Mouse (Mus musculus) CH12.LX (cell line): ENCODE results near the gene F2rl1. TPM values are rescaled to one million over a fixed set of nuclear protein-coding genes. Genes with fewer than 3 reads are reported as not detected.

Experiments used
- DNase-seq: peaks from one replicate; pipeline ENCODE4 v3.0.0-alpha.2; 2013; ENCODE audit errors: extremely low read depth
- H3K27ac ChIP-seq: 2 replicates; pipeline ENCODE4 v1.5.1; 2012; ENCODE audit warnings: low read depth, mild to moderate bottlenecking, control low read depth, moderate library complexity; ENCODE audit not compliant: insufficient read depth
- H3K27me3 ChIP-seq: replicated peaks from 2 replicates; pipeline ENCODE3; 2012; ENCODE audit warnings: inconsistent platforms
- H3K36me3 ChIP-seq, 2 experiments: replicated peaks in 1 of 2; 2 replicates each; pipeline versions ENCODE3 to v1.6.1; 2012; ENCODE audit warnings: inconsistent platforms in 1 of 2, low read length in 1 of 2, mild to moderate bottlenecking in 1 of 2, mixed read lengths in 1 of 2, moderate library complexity in 1 of 2; ENCODE audit not compliant: control insufficient read depth in 1 of 2, insufficient read depth in 1 of 2
- H3K4me1 ChIP-seq, 2 experiments: 2 replicates each; pipeline ENCODE4 v1.6.1; 2012; ENCODE audit warnings: inconsistent platforms in 1 of 2, moderate library complexity in 1 of 2; ENCODE audit not compliant: insufficient read depth in 2 of 2, control insufficient read depth in 1 of 2
- H3K4me2 ChIP-seq: 2 replicates; pipeline ENCODE4 v1.6.1; 2012; ENCODE audit warnings: low read depth, mild to moderate bottlenecking, control low read depth; ENCODE audit not compliant: poor library complexity, insufficient read depth, severe bottlenecking
- H3K4me3 ChIP-seq, 3 experiments: fragments of 150-350 bp in 1 of 3; sonication (generic) in 1 of 3; replicated peaks in 1 of 3; 2 replicates each; pipeline versions ENCODE3 to v1.5.1; 2011 to 2012; ENCODE audit warnings: low read depth in 2 of 3, low read length in 2 of 3, mild to moderate bottlenecking in 2 of 3, moderate library complexity in 2 of 3, control low read depth in 1 of 3, improper control_type of control experiment in 1 of 3, inconsistent platforms in 1 of 3, mixed read lengths in 1 of 3; ENCODE audit not compliant: poor library complexity in 1 of 3
- H3K79me2 ChIP-seq: replicated peaks from 2 replicates; pipeline ENCODE4 v1.6.1; 2012; ENCODE audit warnings: mild to moderate bottlenecking, moderate library complexity; ENCODE audit not compliant: control insufficient read depth, poor library complexity, insufficient read depth, severe bottlenecking; ENCODE audit errors: extremely low read depth
- H3K9ac ChIP-seq: 2 replicates; pipeline ENCODE4 v1.6.1; 2012; ENCODE audit warnings: low read depth, mild to moderate bottlenecking, control low read depth, moderate library complexity; ENCODE audit not compliant: insufficient read depth
- H3K9me3 ChIP-seq: replicated peaks from 2 replicates; pipeline ENCODE3; 2012; ENCODE audit warnings: low read length, inconsistent platforms, mixed read lengths
- CTCF ChIP-seq, 2 experiments: IDR thresholded peaks in 1 of 2; conservative IDR thresholded peaks in 1 of 2; 2 replicates each; pipeline ENCODE4 v1.5.1; 2011 to 2012; ENCODE audit warnings: low read depth in 2 of 2, low read length in 2 of 2, improper control_type of control experiment in 1 of 2, inconsistent platforms in 1 of 2, mild to moderate bottlenecking in 1 of 2, moderate library complexity in 1 of 2
- RAD21 ChIP-seq: IDR thresholded peaks from 2 replicates; pipeline ENCODE4 v1.6.1; 2011; ENCODE audit warnings: low read depth, mild to moderate bottlenecking, low read length, improper control_type of control experiment, moderate library complexity
- SIN3A ChIP-seq: IDR thresholded peaks from 2 replicates; pipeline ENCODE4 v1.6.1; 2012; ENCODE audit warnings: low read length, improper control_type of control experiment, inconsistent platforms
- SMC3 ChIP-seq: IDR thresholded peaks from 2 replicates; pipeline ENCODE4 v1.6.1; 2011; ENCODE audit warnings: low read depth, low read length, improper control_type of control experiment
- TBP ChIP-seq: conservative IDR thresholded peaks from 2 replicates; pipeline ENCODE4 v1.6.1; 2011; ENCODE audit warnings: low read depth, low read length, improper control_type of control experiment
- TCF12 ChIP-seq: IDR thresholded peaks from 2 replicates; pipeline ENCODE4 v1.6.1; 2014; ENCODE audit warnings: low read depth, mild to moderate bottlenecking, inconsistent platforms, low read length, improper control_type of control experiment
- ZC3H11A ChIP-seq: IDR thresholded peaks from 2 replicates; pipeline ENCODE4 v1.6.1; 2012; ENCODE audit warnings: low read depth, mild to moderate bottlenecking, inconsistent platforms, low read length, improper control_type of control experiment
- ZMIZ1 ChIP-seq: IDR thresholded peaks from 2 replicates; pipeline ENCODE4 v1.6.1; 2012; ENCODE audit warnings: low read depth, mild to moderate bottlenecking, inconsistent platforms, low read length, improper control_type of control experiment
- dilution Hi-C: fragments of 300-500 bp; cut with MboI; formaldehyde crosslinking; loops from 2 replicates; pipeline ENCODE4 v1.14.3; 2020; ENCODE audit warnings: low sequenced_read_pairs; ENCODE audit not compliant: extremely low pct_unique_long_range_greater_than_20kb, extremely low pct_ligation_motif_present
- in situ Hi-C: fragments of 300-500 bp; cut with MboI; formaldehyde crosslinking; loops from 3 replicates; pipeline ENCODE4 v1.14.3; 2019; ENCODE audit warnings: low sequenced_read_pairs, low pct_ligation_motif_present, low pct_unique_long_range_greater_than_20kb, mixed read lengths
- polyA plus RNA-seq: library from polyadenylated mRNA; unstranded; fragments of >175 nt; gene quantifications from 2 replicates; pipeline ENCODE4 v1.2.1, GENCODE M21; 2012; ENCODE audit warnings: low read depth; ENCODE audit not compliant: insufficient read length
- total RNA-seq, 2 experiments: library from RNA; depleted of rRNA; stranded (reverse); fragments of 300-350 nt in 1 of 2; fragments of >200 nt in 1 of 2; gene quantifications; 2 replicates each; pipeline ENCODE4 v1.2.3; 2012 to 2014

F2rl1 gene
- total and polyA plus RNA-seq, 3 experiments: not detected

- H3K4me2 ChIP-seq: no peak overlapping the region
- in situ Hi-C loops: loop anchor here (5.0 kb wide), 1 partner anchor 84 kb away; no protein-coding TSS in a partner anchor
- no peak for TF ChIP-seq ZMIZ1
- peak; percentile 59 to 72; a peak in 3 of 4 replicates for TF ChIP-seq CTCF (conservative IDR thresholded peaks at IDR 0.05 in 1 of 2, IDR thresholded peaks at IDR 0.05 in 1 of 2; ENCODE audit: low read depth in 2 of 2, low read length in 2 of 2)
- peak; percentile 84 for TF ChIP-seq SMC3
- TF ChIP-seq TCF12: no peak
- TF ChIP-seq RAD21: peak; percentile 61
- TF ChIP-seq TBP: no peak
- no peak for TF ChIP-seq SIN3A
- TF ChIP-seq ZC3H11A: peak; percentile 21; the same call in 1 of the 2 replicates
- no peaks in the 10 kb centered on the region for H3K9me3 ChIP-seq
- DNase-seq: peak; percentile 50
- no peak overlapping the region for H3K27ac ChIP-seq
- peaks cover under 1% of the 10 kb centered on the region for H3K27me3 ChIP-seq
- no peak overlapping the region for H3K9ac ChIP-seq
- peaks cover 0 to 3% of the 10 kb centered on the region in 2 experiments; a peak in 1 of 4 replicates for H3K4me1 ChIP-seq
- no peaks in the 10 kb centered on the region for H3K36me3 ChIP-seq
- no peak overlapping the region for H3K4me3 ChIP-seq
- dilution Hi-C loops: no loop called here
- H3K79me2 ChIP-seq: no peaks in the 10 kb centered on the region
Measured at GRCm38 (mm10) chr13:95470970-95471369, 54.1 kb downstream of the F2rl1 start.

Other genes with a start within 250 kb of the F2rl1 start
- 6.2 and 8.2 TPM in 2 replicates for gene Zbed3, start 201.6 kb downstream of the F2rl1 start, total RNA-seq (2012; rRNA removed)
- gene Zbed3, start 201.6 kb downstream of the F2rl1 start, total RNA-seq (2014; rRNA removed): 7.6 and 9.0 TPM in 2 replicates
- gene Zbed3, start 201.6 kb downstream of the F2rl1 start, polyA plus RNA-seq: 40.2 and 50.3 TPM in 2 replicates
- gene Aggf1, start 149.9 kb downstream of the F2rl1 start, total RNA-seq (2012; rRNA removed): 49.1 and 65.4 TPM in 2 replicates
- gene Aggf1, start 149.9 kb downstream of the F2rl1 start, total RNA-seq (2014; rRNA removed): 47.3 and 52.0 TPM in 2 replicates
- gene Aggf1, start 149.9 kb downstream of the F2rl1 start, polyA plus RNA-seq: 68.6 and 73.4 TPM in 2 replicates
- gene Crhbp, start 80.3 kb downstream of the F2rl1 start, total RNA-seq (2012; rRNA removed): not detected in 2 replicates
- not detected in 2 replicates for gene Crhbp, start 80.3 kb downstream of the F2rl1 start, total RNA-seq (2014; rRNA removed)
- not detected in 2 replicates for gene Crhbp, start 80.3 kb downstream of the F2rl1 start, polyA plus RNA-seq
- not detected in 2 replicates for gene S100z, start 46.5 kb downstream of the F2rl1 start, total RNA-seq (2012; rRNA removed)
- not detected in 2 replicates for gene S100z, start 46.5 kb downstream of the F2rl1 start, total RNA-seq (2014; rRNA removed)
- gene S100z, start 46.5 kb downstream of the F2rl1 start, polyA plus RNA-seq: not detected in 2 replicates
- 0.04 and 0.17 TPM in 2 replicates for gene F2r, start 93.3 kb upstream of the F2rl1 start, total RNA-seq (2012; rRNA removed)
- 0.28 and 0.30 TPM in 2 replicates for gene F2r, start 93.3 kb upstream of the F2rl1 start, total RNA-seq (2014; rRNA removed)
- 0.10 and 0.30 TPM in 2 replicates for gene F2r, start 93.3 kb upstream of the F2rl1 start, polyA plus RNA-seq
- gene F2rl2, start 171.6 kb upstream of the F2rl1 start, total RNA-seq (2012; rRNA removed): not detected in 2 replicates
- gene F2rl2, start 171.6 kb upstream of the F2rl1 start, total RNA-seq (2014; rRNA removed): 0.08 TPM in 1 of 2 replicates, not detected in the other
- gene F2rl2, start 171.6 kb upstream of the F2rl1 start, polyA plus RNA-seq: not detected in 2 replicates